Mouse (Mus musculus): Measurements from ENCODE around the gene B4galt5. TPM values are rescaled to one million over a fixed set of nuclear protein-coding genes. Genes with fewer than 3 reads are reported as not detected.

The B4galt5 gene
- total and polyA plus RNA-seq, 2 experiments from 2014 or later: 6.5 to 24.2 TPM

- Histone ChIP-seq H3K27ac (ENCODE audit: low read depth) (no peak overlapping the region), H3K4me3 (ENCODE audit: low read depth, low read length) (no peak overlapping the region), H3K4me1 (ENCODE audit: control insufficient read depth, insufficient read depth) (no peaks in the 10 kb centered on the region), H3K9me3 (replicated peaks; ENCODE audit: control insufficient read depth, low read length) (no peaks in the 10 kb centered on the region), H3K9ac (replicated peaks; ENCODE audit: low read depth, low read length) (no peak overlapping the region), H3K27me3 (ENCODE audit: control insufficient read depth, insufficient read depth, low read length) (no peaks in the 10 kb centered on the region), H3K36me3 (replicated peaks; ENCODE audit: control insufficient read depth, insufficient read depth, low read length) (no peaks in the 10 kb centered on the region), H3K4me2 (ENCODE audit: low read depth, low read length) (no peak overlapping the region)
- ATAC-seq (ENCODE audit: insufficient read depth, low read depth) (no peak), DNase-seq (ENCODE audit: low spot score) (no peak)
- TF ChIP-seq EP300 (IDR thresholded peaks at IDR 0.05; ENCODE audit: low read depth): no peak
- no peak for TF ChIP-seq CTCF (IDR thresholded peaks at IDR 0.05; ENCODE audit: low read depth)
- 80% methylated on average over 10 of the region's 10 CpGs for WGBS
Observed at GRCm38 (mm10) chr2:167324151-167324930, 24.6 kb downstream of the B4galt5 start.

- WGBS: 51% methylated on average over 3 of the region's 3 CpGs
- no peaks in the 10 kb centered on the region for H3K36me3 ChIP-seq (replicated peaks; ENCODE audit: control insufficient read depth, insufficient read depth, low read length)
- 0 out of 2 replicates have a peak, but pooled peaks cover 4% of the 10 kb centered on the region for H3K4me1 ChIP-seq (ENCODE audit: control insufficient read depth, insufficient read depth)
- ATAC-seq (ENCODE audit: insufficient read depth, low read depth) (no peak), DNase-seq (ENCODE audit: low spot score) (no peak)
- 0 out of 2 replicates have a peak overlapping the region, but pooled peaks have one; percentile 13 for H3K27ac ChIP-seq (ENCODE audit: low read depth)
- H3K9ac ChIP-seq (replicated peaks; ENCODE audit: low read depth, low read length): no peak overlapping the region
- TF ChIP-seq EP300 (IDR thresholded peaks at IDR 0.05; ENCODE audit: low read depth) (no peak), CTCF (IDR thresholded peaks at IDR 0.05; ENCODE audit: low read depth) (no peak)
- no peaks in the 10 kb centered on the region for H3K27me3 ChIP-seq (ENCODE audit: control insufficient read depth, insufficient read depth, low read length)
- H3K4me2 ChIP-seq (ENCODE audit: low read depth, low read length): no peak overlapping the region
- H3K4me3 ChIP-seq (ENCODE audit: low read depth, low read length): no peak overlapping the region
- H3K9me3 ChIP-seq (replicated peaks; ENCODE audit: control insufficient read depth, low read length): no peaks in the 10 kb centered on the region
Observed at GRCm38 (mm10) chr2:167323116-167323515, 25.9 kb downstream of the B4galt5 start.

- no peaks in the 10 kb centered on the region for H3K36me3 ChIP-seq (replicated peaks; ENCODE audit: control insufficient read depth, insufficient read depth, low read length)
- H3K4me2 ChIP-seq (ENCODE audit: low read depth, low read length): no peak overlapping the region
- no peaks in the 10 kb centered on the region for H3K27me3 ChIP-seq (ENCODE audit: control insufficient read depth, insufficient read depth, low read length)
- no peak for TF ChIP-seq EP300 (IDR thresholded peaks at IDR 0.05; ENCODE audit: low read depth)
- no peak for TF ChIP-seq CTCF (IDR thresholded peaks at IDR 0.05; ENCODE audit: low read depth)
- ATAC-seq (ENCODE audit: insufficient read depth, low read depth) (no peak), DNase-seq (ENCODE audit: low spot score) (no peak)
- H3K4me3 ChIP-seq (ENCODE audit: low read depth, low read length): no peak overlapping the region
- WGBS: 78% methylated on average over 8 of the region's 8 CpGs
- no peak overlapping the region for H3K27ac ChIP-seq (ENCODE audit: low read depth)
- peaks cover 13% of the 10 kb centered on the region; the same call in 1 of the 2 replicates for H3K4me1 ChIP-seq (ENCODE audit: control insufficient read depth, insufficient read depth)
- no peaks in the 10 kb centered on the region for H3K9me3 ChIP-seq (replicated peaks; ENCODE audit: control insufficient read depth, low read length)
- no peak overlapping the region for H3K9ac ChIP-seq (replicated peaks; ENCODE audit: low read depth, low read length)
Observed at GRCm38 (mm10) chr2:167321372-167321771, 27.6 kb downstream of the B4galt5 start.

- WGBS: 35% methylated on average over 5 of the region's 5 CpGs
Observed at GRCm38 (mm10) chr2:167318981-167319380, 30.0 kb downstream of the B4galt5 start.

GRCm38 (mm10) chr2:167316724-167317187, 32.2 kb downstream of the B4galt5 start:
- Histone ChIP-seq H3K9me3 (replicated peaks; ENCODE audit: control insufficient read depth, low read length) (no peaks in the 10 kb centered on the region), H3K4me2 (ENCODE audit: low read depth, low read length) (no peak overlapping the region), H3K27ac (ENCODE audit: low read depth) (no peak overlapping the region), H3K4me1 (ENCODE audit: control insufficient read depth, insufficient read depth) (peaks cover 33% of the 10 kb centered on the region), H3K9ac (replicated peaks; ENCODE audit: low read depth, low read length) (no peak overlapping the region), H3K36me3 (replicated peaks; ENCODE audit: control insufficient read depth, insufficient read depth, low read length) (peaks cover 4% of the 10 kb centered on the region; the same call in 1 of the 2 replicates), H3K27me3 (ENCODE audit: control insufficient read depth, insufficient read depth, low read length) (no peaks in the 10 kb centered on the region), H3K4me3 (ENCODE audit: low read depth, low read length) (no peak overlapping the region)
- no peak for ATAC-seq (ENCODE audit: insufficient read depth, low read depth)
- DNase-seq (ENCODE audit: low spot score): no peak
- TF ChIP-seq EP300 (IDR thresholded peaks at IDR 0.05; ENCODE audit: low read depth): no peak
- no peak for TF ChIP-seq CTCF (IDR thresholded peaks at IDR 0.05; ENCODE audit: low read depth)
- 49% methylated on average over 3 of the region's 3 CpGs for WGBS

More at GRCm38 (mm10) chr2:167318981-167319380, 30.0 kb downstream of the B4galt5 start:
- Histone ChIP-seq H3K9ac (replicated peaks; ENCODE audit: low read depth, low read length) (no peak overlapping the region), H3K9me3 (replicated peaks; ENCODE audit: control insufficient read depth, low read length) (no peaks in the 10 kb centered on the region), H3K4me2 (ENCODE audit: low read depth, low read length) (no peak overlapping the region), H3K27me3 (ENCODE audit: control insufficient read depth, insufficient read depth, low read length) (no peaks in the 10 kb centered on the region), H3K4me1 (ENCODE audit: control insufficient read depth, insufficient read depth) (peaks cover 23% of the 10 kb centered on the region), H3K36me3 (replicated peaks; ENCODE audit: control insufficient read depth, insufficient read depth, low read length) (no peaks in the 10 kb centered on the region), H3K4me3 (ENCODE audit: low read depth, low read length) (no peak overlapping the region), H3K27ac (ENCODE audit: low read depth) (peak overlapping the region; percentile 46)
- ATAC-seq (ENCODE audit: insufficient read depth, low read depth) (peak; percentile 66), DNase-seq (ENCODE audit: low spot score) (peak; percentile 60)
- TF ChIP-seq CTCF (IDR thresholded peaks at IDR 0.05; ENCODE audit: low read depth): no peak
- 0 out of 2 replicates have a peak, but pooled peaks have one; percentile 41 for TF ChIP-seq EP300 (IDR thresholded peaks at IDR 0.05; ENCODE audit: low read depth)

Measured in heart, postnatal 0 days (tissue).